Mouse (Mus musculus): ENCODE results near the gene Atp6v0d1.
A peak's percentile ranks its signal among the peaks of the same experiment; 100 is the strongest.

Atp6v0d1 gene

DNA sequence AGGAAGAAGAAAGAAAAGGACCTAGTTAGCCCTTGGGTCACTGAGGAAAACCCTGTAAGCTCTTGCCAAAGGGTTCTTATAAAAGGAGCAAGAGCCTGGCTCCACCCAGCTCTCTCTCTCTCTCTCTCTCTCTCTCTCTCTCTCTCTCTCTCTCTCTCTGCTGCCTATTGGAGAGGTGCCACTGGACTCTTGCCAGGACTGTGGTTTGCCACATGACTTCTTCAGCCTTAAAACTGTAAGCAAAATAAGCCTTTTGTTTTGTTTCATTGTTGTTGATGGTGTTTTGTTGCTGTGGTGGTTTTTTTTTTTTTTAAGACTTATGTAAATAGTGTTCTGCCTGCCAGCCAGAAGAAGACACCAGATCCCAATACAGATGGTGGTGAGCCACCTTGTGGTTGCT lies 7.6 kb upstream of the Atp6v0d1 start:
- peak; percentile 83 for DNase-seq

DNA sequence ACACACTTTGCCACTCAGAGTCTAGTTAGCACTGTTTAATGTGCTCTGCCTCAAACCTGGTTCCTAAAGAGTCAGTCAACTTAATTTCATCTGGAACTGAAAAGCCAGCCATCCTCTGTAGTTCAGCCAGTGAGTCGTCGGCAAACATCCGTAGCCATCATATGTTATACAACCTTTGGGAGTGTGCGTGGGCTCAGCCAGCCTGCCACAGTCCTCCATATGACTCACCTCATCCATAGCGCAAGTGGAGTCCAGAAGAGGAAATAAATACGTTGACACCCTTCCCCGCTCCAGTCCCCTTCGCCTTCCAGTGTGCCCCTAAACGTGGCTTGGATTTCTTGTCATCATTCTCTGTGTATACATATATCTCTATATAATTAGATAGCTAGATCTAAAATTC lies 6.0 kb upstream of the Atp6v0d1 start:
- DNase-seq: peak; percentile 74

DNA sequence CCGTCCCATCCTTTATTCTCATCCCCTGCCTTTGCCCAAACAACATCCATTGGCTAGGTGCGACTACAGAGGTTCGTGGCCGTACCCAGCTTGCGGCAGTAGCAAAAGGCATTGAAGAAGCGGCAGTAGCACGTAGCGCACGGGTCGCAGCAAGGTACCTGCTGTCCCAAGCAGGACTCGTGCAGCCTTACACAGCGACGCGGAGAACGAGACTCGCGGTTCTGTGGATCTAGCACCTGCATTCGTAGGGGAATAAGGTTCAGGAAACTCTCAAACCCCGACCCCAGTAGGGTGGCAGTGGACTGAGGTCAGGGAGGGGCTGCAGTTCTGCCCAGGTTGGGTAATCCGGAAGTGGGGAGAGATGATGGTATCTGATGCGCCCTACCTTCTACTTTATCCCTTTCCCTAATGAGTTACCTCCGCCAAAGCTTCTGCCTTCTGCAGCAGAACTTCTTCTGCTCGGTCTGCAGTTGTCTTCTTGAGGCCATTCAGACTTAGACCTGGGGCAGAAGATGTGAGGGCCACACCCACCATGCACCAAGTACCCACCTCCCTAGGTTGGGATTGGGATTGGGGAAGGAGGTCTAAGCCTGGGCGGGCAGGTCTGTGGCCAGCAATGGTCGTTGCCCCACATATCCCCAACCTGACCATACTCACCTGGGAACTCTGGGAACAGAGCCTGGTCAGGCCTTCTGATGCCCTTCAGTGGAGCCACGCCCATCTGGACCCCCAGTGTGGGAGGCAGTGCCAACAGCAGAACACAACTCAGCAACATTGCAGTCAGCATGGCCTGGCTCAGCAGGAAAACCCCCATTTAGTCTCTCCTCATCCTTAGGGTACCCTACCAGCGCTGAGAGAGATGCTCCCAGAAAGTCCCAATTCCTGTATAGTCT lies 1.1 kb upstream of the Atp6v0d1 start:
- peak; percentile 94 for DNase-seq

DNA sequence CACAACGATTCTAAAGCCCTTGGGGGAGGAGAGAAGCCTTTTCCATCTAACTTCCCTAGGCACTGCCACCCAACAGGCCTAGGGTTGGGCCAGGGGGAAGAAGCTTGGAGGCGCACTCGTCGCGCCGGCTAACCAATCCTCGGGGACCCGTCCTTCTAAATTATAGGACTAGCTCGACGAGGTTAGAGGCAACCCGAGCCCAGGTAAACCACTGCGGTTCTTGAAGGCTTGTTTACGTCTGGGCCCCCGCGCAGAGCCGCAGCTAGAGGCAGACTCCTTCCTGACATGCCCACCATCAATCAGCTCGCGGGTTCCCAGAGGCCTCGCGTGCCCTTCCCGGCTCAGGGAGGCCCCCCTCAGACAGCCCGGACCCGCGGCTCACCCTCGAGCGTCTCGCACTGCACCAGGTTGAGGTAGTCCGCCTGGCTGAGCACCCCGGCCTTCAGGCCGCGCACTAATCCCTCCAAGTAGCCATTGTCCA lies 406 bp downstream of the Atp6v0d1 start:
- DNase-seq: no peak

DNA sequence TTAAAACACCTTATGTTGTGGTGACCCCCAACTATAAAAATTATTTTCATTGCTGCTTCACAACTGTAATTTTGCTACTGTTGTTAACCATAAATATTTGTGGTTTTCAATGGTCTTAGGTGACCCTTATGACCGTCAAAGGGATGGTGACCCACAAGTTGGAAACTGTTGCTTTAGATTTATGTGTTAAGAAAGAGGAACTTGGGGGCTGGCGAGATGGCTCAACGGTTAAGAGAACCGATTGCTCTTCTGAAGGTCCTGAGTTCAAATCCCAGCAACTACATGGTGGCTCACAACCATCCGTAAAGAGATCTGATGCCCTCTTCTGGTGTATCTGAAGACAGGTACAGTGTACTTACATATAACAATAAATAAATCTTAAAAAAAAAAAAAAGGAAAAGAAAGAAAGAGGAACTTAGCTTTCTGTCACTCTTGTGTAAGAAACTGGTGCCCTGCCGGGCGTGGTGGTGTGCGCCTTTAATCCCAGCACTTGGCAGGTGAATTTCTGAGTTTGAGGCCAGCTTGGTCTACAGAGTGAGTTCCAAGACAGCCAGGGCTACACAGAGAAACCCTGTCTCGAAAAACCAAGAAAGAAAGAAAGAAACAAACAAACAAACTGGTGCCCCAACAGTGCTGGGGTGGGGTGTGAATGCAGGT lies 1.1 kb downstream of the Atp6v0d1 start:
- DNase-seq: peak; percentile 87

DNA sequence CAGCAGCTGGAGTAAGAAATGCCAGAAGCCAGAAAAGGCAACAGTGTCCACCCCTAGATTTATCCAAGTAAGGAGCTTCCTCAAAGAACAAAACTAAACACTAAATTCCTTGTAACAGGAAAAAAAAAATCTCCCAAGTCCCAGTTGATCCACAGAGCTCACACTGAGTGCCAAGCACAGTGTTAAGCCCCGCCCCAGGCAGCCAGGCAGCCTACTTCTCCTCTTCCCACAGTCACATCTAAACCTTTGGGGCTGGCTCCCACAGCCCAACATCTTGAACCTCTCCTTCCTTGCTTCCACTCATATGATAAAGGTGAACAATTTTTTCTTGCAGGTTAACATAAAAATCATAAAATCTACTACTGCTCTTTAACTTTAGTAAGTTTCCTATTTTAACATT lies 2.0 kb downstream of the Atp6v0d1 start:
- DNase-seq: peak; percentile 82

DNA sequence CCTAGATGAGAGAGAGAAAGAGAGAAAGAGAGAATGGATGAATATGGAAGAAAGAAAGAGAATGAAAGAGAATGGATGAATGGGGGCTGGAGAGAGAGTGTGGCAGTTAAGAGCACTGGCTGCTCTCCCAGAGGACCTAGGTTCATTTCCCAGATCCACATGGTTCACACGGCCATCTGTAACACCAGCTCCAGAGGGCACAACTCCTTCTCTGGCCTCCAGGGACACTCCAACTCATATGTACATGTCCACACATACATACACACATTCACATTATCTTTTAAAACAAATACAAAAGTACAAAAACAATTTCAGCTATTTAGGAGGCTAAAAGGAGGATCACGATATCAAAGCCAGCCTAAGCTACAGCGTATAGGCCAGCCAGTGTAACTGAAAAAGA lies 3.0 kb downstream of the Atp6v0d1 start:
- peak; percentile 83 for DNase-seq

DNA sequence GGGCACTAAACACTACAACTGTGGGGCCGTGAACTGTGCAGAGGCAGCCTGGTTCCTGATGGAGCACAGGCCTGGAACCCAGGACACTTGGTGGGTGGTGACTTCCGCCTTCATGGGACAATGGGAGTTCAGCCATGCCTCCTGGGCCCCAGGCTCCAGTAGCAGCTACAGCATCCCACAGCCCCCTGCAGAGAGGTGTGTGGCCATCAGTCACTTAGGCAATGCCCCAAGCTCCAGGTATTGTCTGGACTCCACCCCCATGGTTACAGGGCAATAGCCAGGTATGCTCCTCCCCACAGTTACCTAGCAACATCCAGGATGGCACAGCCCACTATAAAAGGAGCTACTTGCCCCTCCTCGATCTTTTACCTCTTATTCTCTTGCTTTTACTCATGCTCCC lies 10.6 kb downstream of the Atp6v0d1 start:
- peak; percentile 91 for DNase-seq

DNA sequence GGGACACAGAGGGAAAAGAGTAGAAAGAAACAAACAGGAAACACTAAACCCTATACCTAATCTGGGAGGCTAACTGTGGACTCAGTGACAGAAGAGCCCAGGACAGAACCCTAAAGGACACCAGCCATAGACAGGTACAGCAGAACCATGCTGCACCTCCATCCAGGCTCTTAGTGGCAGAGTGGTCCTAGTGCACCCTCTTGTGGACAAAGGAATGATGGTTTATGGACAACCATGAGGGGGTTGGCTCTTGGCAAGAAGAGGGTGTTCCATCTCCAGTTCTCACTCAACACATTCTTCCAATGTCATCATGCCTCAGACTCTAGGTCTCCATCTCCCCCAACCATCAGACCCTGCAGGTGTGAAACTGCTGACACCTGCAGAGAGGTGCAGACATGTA lies 11.8 kb downstream of the Atp6v0d1 start:
- peak; percentile 97 for DNase-seq

DNA sequence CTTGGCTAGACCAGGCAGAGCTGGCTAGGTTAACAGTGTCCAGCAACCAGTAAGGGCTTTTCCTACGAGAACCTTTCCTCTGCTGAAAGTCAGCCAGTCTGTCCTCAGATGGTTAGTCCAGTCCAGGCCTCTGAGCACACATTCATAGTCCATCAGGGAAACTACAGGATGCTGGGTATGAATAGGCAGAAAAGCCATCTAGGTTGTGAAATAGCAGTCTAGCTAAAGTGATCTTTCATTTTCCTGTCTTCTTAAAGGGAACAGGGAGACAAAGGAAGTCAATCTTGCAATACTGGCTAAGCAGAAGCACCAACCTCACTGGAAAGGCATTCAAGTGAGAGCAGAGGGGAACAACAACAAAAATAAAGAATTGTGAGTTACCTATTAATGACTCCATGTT lies 13.0 kb downstream of the Atp6v0d1 start:
- peak; percentile 74 for DNase-seq

DNA sequence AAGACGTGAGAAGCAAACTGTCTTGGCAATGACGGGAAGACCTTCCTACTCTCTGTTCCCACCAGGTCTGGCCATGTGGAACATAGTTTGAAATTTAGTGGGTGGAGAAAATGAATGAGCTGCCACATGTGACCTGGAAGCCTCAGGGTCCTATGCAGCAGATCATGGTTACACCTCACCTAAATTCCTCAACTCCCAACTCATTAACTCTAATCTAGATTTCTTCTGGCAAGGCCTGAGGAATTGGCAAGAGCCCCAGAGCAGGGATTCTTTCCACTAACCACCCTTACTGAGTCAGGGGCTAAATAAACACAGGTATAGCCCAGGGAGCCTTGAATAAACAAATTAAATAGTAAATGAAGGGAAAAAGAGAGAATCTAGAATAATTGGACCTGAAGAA lies 13.8 kb downstream of the Atp6v0d1 start:
- DNase-seq: peak; percentile 75

DNA sequence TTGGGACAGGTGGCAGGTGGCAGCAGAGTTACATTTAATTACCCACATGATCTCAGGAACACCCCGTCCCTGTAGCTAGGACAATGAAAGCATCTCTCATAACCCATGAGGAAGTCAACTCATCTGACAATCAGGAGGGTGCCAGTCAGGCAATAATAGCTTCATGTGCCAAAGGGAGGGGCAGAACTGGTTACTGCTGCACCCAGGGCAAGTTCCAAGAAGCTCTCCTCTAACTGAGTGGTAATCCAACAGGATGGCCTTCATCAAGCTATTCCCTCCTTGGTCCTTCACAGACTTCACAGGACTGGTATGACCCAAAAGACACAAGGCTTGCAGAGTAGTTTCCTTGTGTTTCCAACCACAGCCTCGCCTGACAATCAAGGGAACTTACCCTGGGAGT lies 15.8 kb downstream of the Atp6v0d1 start:
- peak; percentile 90 for DNase-seq

DNA sequence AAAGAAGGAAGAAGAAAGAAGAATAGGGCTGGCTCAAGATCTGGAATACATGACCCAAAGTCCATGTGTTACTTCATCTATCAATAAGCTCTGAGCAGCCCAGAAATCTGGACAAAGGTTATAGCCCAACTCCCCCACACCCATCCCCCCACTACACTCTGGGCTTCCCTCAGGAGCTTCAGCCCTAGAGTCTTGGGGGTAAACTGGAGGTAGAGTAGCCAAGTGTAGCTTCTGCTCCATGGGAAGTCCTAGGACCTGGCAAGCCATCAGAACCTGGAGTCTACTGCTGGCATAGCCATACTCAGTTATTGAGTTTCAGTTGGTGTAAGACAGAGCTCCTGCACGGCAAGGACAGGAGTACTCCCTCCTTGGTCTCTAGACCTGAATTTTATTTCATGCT lies 16.3 kb downstream of the Atp6v0d1 start:
- peak; percentile 85 for DNase-seq

DNA sequence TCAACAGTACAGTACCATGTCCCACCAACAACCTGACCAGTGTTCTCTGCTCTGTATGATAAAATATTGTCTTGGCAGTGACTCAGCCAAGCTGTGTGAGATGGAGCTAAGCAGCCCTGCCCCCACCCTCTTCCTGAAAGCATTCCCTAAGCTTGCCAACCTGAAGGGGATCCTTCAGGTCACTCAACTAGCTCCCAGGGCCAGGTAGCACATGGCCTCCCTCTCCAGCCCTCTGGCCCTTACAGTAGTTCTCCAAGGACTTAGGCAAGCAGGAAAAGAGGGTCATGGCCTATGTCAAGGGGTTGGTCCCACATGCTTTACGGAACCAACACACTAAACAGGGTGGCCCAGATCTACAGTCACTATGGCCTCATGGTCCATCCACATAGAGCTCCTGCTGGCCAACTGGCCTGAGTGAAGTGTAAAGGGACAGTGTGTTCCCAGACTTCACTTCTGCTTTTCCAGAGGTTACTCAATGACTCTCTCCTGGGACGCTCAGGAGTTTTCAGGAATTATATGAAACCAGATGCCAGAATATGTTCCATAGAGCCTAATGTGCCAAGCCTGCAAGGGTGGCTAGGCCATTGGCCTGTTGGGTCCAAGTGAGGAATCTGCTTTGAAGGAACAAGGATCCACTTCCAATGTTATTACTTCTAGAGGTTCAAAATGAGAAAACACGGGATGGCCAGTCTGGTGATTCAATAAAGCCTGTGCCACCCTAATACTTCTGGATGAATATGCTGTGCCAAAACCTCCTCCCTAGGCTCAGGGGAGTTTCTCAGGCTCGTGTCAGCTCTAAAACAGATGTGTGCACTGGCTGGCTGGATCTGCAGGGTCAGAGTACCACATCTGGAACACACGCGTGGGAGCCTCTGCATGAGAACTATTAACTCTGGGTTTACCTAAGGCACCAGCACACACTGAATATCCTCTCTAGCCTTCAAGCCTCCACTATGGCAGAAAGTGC lies 19.2 kb downstream of the Atp6v0d1 start:
- DNase-seq: peak; percentile 98

DNA sequence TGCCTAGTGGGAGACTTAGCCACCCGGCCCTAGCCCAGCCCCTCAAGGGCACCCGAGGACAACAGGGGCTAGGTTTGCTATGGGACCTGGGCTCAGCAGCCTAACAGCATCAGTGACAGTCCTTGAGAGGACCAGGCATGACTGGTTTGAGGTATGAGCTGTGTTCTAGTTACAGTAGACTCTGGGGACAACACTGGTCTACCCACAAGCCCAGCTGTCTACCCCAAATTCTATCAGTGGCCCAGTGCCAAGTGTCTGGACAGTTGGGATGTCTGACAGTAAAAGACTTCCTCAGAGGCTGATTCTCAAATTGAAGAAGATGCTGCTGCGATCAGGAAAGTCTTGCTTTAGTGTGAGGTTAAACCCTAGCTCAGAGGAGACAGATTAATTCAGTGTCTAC lies 20.6 kb downstream of the Atp6v0d1 start:
- no peak for DNase-seq

DNA sequence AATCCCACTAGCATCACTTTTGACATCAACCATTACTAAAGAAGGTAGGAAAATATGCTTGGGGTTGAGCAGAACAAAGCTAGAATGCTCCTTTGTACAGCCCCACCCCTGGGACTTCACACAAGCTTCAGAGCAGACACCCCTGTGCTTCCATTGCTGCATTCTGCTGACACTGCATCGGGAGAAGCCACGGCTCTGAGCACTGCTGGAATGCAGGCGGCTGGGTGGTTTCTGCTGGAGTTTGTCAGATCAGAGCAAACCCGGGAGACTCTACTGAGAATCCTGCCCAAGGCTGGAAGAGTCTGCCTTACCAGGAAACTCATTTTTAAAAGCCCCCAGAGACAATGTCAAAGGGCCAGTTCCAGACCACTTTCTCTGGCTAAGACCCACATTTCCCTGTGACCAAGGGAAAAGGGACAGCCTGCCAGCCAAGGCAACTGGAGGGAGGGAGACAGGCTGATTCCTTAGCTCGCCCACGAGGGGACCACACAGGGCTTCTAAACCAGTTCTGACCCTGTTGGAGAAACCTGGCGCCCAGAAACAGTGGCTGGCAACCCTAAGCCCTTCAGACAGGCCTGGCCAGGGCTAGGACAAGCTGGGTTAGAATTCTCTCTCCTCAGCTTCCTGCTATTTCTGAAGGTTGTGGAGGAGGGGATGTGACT lies 21.2 kb downstream of the Atp6v0d1 start:
- DNase-seq: peak; percentile 96

DNA sequence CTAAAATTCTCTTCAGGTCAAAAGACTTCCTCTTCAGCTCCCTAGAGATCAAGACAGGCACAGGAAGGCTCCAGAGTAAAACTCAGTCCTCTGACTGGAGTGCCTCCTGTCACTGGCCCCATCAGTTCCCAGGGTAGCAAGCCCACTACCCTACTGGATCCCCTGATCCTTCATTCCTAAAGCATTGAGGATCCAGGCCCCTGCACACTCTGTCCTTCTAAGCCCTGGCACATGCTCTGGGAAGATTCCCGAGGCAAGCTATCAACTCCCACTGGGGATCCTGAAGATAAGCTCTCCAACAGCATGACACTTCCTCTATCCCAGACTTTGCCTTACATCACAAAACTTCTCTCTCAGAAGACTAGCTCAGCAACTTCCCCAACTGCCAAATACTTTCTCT lies 22.1 kb downstream of the Atp6v0d1 start:
- DNase-seq: peak; percentile 97

DNA sequence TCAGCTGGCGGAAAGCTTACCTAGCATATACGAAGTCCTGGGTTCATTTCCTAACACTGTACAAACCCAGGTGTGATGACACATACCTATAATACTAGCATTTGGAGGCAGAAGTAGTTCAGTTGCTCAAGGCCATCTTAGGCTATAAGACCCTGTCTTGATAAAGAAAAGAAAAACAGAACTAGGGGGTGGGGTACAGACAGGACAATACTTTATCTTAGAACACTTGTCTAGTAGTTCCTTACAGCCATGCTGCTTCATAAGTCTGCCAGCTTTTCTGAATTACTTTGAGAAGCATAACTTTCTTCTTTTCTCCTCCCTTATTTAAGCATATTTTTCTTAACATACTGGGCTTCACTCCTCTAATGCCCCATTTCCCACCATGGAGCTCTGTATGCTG lies 23.0 kb downstream of the Atp6v0d1 start:
- no peak for DNase-seq

DNA sequence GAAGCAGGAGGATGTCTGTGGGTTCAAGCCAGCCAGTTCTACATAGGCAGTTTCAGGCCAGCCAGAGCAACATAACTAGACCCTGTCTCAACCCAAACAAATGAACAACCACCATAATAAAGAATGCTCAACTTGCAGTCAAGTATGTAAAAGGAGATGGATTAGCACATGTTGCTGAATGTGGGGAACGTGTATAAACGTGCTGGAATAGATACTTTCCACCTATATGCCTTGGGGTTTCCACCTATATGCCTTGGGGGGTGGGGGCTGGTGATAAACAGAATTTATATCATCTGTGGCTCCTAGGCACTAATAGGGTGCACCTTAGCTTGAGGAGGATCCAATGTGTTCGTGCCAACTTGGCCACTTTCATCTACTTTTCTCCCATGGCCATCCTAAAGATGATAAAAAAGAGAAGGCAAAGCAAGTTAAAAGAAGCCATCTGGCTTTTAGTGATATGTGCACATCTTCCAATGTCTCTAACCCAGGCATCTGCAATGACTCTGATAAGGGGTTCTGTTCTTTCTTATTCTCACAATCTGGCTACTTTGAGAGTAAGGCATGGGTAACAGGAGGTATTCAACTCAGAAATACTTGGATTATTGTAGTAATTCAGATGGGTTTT lies 23.7 kb downstream of the Atp6v0d1 start:
- DNase-seq: peak; percentile 55

DNA sequence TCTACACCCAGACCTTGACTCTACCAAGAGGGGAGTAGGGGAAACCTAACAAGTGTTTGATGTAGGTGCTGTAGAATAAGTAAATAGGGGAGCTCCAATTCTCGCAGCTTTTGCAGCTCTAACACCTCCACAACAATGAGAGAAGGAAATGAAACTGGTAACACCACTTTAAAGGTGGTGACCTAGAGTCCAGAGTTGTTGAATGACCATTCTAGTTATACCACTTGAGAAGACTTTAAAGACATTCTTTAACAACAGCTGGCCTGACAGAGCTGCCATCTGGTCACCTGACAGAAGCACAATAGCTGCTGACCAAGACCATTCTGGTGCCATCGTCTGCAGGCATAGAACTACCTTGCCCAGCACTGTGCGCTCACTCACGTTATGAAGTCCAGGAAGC lies 26.9 kb downstream of the Atp6v0d1 start:
- DNase-seq: no peak

DNA sequence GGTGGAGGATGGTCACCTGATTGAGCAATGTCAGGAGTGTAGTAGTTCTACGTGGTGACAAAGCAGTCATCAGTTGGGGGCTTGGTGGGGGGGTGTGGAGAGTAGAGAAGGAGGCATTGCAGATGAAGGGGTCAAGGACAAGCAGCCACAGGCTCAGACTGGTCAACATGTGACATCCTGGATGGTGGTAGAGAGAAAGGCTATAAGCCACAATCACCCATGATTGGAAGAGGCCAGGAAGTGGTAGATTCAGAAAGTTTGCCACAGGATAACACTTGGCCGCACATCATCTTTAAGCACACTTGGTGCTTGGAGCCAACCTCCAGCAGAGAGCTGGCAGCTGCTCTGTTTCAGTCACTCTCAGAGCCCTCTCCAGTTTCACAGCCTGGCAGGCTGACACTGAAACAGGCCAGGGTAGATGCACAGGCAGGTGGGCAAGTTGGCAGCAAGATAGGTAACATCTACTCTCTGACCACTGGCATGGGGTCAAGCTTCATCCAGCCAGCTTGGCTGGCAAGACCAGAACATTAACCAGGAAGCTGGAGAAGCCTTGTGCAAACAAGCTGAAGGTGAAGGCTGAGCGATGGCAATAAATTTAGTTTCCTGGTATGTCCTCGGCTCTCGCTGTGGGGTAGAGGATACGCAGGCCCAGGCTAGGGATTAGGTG lies 28.7 kb downstream of the Atp6v0d1 start:
- peak; percentile 95 for DNase-seq

All from heart, adult 11 months (tissue).